ENCODE assay signal across 9 mouse cellular contexts in genomic region chr8:92846684-92847083, GRCm38 (mm10). TPM values are rescaled to one million over a fixed set of nuclear protein-coding genes. Genes with fewer than 3 reads are reported as not detected.
DNase-seq lines count a peak whose midpoint lies in the region; ATAC-seq and TF ChIP-seq lines count a peak whose summit lies in the region.
"Had no signal": no experiment of that assay in that cellular context is flagged by ENCODE, and none has a peak within 500 bp of the region (broad histone marks: within the 10 kb centered on the region; RNA-seq: fewer than 3 reads in every experiment).

No protein-coding gene starts in this region.

- H3K27me3 ChIP-seq in kidney, embryonic 14.5 days (ENCODE audit: control insufficient read depth, insufficient read depth, low read length): no peaks in the 10 kb centered on the region
- H3K27me3 ChIP-seq in Patski: no peaks in the 10 kb centered on the region
- H3K27me3 ChIP-seq in heart, embryonic 13.5 days (replicated peaks): no peaks in the 10 kb centered on the region

- no peak overlapping the region for H3K9ac ChIP-seq in kidney, embryonic 14.5 days (ENCODE audit: low read depth, low read length)
- peak overlapping the region; percentile 50; the same call in 1 of the 2 replicates for H3K9ac ChIP-seq in heart, embryonic 13.5 days

- no peak overlapping the region for H3K4me3 ChIP-seq in kidney, embryonic 14.5 days (ENCODE audit: low read length)
- no peak overlapping the region for H3K4me3 ChIP-seq in heart, embryonic 13.5 days
- H3K4me3 ChIP-seq: erythroblast, embryonic 14.5 days had no signal

- CTCF ChIA-PET in Patski (lab: Charles Lee): interaction anchor here (1.5 to 1.7 kb wide), 2 partner anchors 13 to 21 kb away, joined by 4 read pairs; no protein-coding TSS in a partner anchor

- TF ChIP-seq CTCF in Patski (IDR thresholded peaks at IDR 0.05): no peak

- peak overlapping the region; percentile 78 for H3K27ac ChIP-seq in kidney, embryonic 14.5 days (ENCODE audit: low read depth, low read length)
- peak overlapping the region; percentile 85 for H3K27ac ChIP-seq in heart, embryonic 13.5 days (replicated peaks)

- H3K4me2 ChIP-seq in kidney, embryonic 14.5 days (replicated peaks; ENCODE audit: low read depth, low read length): peak overlapping the region; percentile 21; the same call in 1 of the 2 replicates
- H3K4me2 ChIP-seq in heart, embryonic 13.5 days: peak overlapping the region; percentile 39

- 7% methylated on average over 3 of the region's 3 CpGs for WGBS in kidney, embryonic 14.5 days
- 11% methylated on average over 3 of the region's 3 CpGs for WGBS in heart, embryonic 13.5 days

- no peak for DNase-seq in kidney, postnatal 25 days
- no peak for DNase-seq in Patski (ENCODE audit: low read depth, low spot score)
- peak; percentile 25 for DNase-seq in lung, postnatal 36 days
- no peak for DNase-seq in spleen, adult 12 weeks (ENCODE audit: low spot score)
- DNase-seq in cerebellum, postnatal 14 days: no peak

- POLR2A ChIA-PET in Patski (lab: Charles Lee): interaction anchor here (0.6 to 3.7 kb wide), 3 partner anchors 10 to 26 kb away, joined by 3 to 18 read pairs (median 6); no protein-coding TSS in a partner anchor

- ATAC-seq in kidney, embryonic 14.5 days (ENCODE audit: low FRiP score, low TSS enrichment): peak; percentile 69
- ATAC-seq in Patski: peak; percentile 23
- ATAC-seq in heart, embryonic 13.5 days (ENCODE audit: extremely low read depth, insufficient number of reproducible peaks, low FRiP score, low TSS enrichment): no peak; the same call in 1 of the 2 replicates
- ATAC-seq in megakaryocyte-erythroid progenitor cell, adult 5-6 weeks (replicated peaks; ENCODE audit: low FRiP score, low TSS enrichment, poor library complexity, severe bottlenecking): no peak

- in situ Hi-C loops in Patski (cut with MboI; ENCODE audit: low pct_unique_long_range_greater_than_20kb): loop anchor here (25.0 kb wide), 2 partner anchors 1166 to 1459 kb away; partner anchors contain the start of gene Amfr

- H3K36me3 ChIP-seq in kidney, embryonic 14.5 days (ENCODE audit: control insufficient read depth, insufficient read depth, low read length): peaks cover 19% of the 10 kb centered on the region; the same call in 1 of the 2 replicates
- peaks cover 56% of the 10 kb centered on the region for H3K36me3 ChIP-seq in heart, embryonic 13.5 days

- peaks cover 36% of the 10 kb centered on the region for H3K4me1 ChIP-seq in kidney, embryonic 14.5 days (ENCODE audit: control insufficient read depth, insufficient read depth, low read length)
- H3K4me1 ChIP-seq in heart, embryonic 13.5 days: peaks cover 47% of the 10 kb centered on the region

- H3K9me3 ChIP-seq in kidney, embryonic 14.5 days (ENCODE audit: control insufficient read depth, low read length): no peaks in the 10 kb centered on the region
- H3K9me3 ChIP-seq in heart, embryonic 13.5 days: no peaks in the 10 kb centered on the region

RNA-seq across cellular contexts. Expression of gene Lpcat2, which starts 8.5 kb away (rescaled TPM):
- polyA plus RNA-seq in kidney, embryonic 14.5 days (2014; fragmentation: Nextera tagmentation; extraction: Ambion mirVana): 4.0 and 7.0 TPM in 2 replicates
- 7.9 TPM for polyA plus RNA-seq in Patski (2021)
- polyA plus RNA-seq in heart, embryonic 13.5 days (2015; fragmentation: Nextera tagmentation; extraction: Ambion mirVana): 3.5 and 3.9 TPM in 2 replicates
- total RNA-seq in megakaryocyte-erythroid progenitor cell, adult 5-6 weeks (2014; fragmentation: Nextera tagmentation): 0.42 and 1.4 TPM in 2 replicates
- 3.6 and 4.6 TPM in 2 replicates for total RNA-seq in megakaryocyte-erythroid progenitor cell, adult 5-6 weeks (2017)

RNA-seq across cellular contexts. Expression of gene Mmp2, which starts 19.6 kb away (rescaled TPM):
- 131 and 162 TPM in 2 replicates for polyA plus RNA-seq in kidney, embryonic 14.5 days (2014; fragmentation: Nextera tagmentation; extraction: Ambion mirVana)
- 40.5 TPM for polyA plus RNA-seq in Patski (2021)
- 109 and 112 TPM in 2 replicates for polyA plus RNA-seq in heart, embryonic 13.5 days (2015; fragmentation: Nextera tagmentation; extraction: Ambion mirVana)
- total RNA-seq in megakaryocyte-erythroid progenitor cell, adult 5-6 weeks (2014; fragmentation: Nextera tagmentation): not detected in 2 replicates
- total RNA-seq in megakaryocyte-erythroid progenitor cell, adult 5-6 weeks (2017): 3.1 TPM in 1 of 2 replicates, not detected in the other
- polyA plus RNA-seq: erythroblast, embryonic 14.5 days had no signal

RNA-seq across cellular contexts. Expression of gene Capns2, which starts 54.5 kb away (rescaled TPM):
- polyA plus RNA-seq in kidney, embryonic 14.5 days (2014; fragmentation: Nextera tagmentation; extraction: Ambion mirVana): 0.20 and 0.72 TPM in 2 replicates
- 0.08 TPM for polyA plus RNA-seq in Patski (2021)
- 0.29 TPM in 1 of 2 replicates, not detected in the other for polyA plus RNA-seq in heart, embryonic 13.5 days (2015; fragmentation: Nextera tagmentation; extraction: Ambion mirVana)
- not detected in 2 replicates for total RNA-seq in megakaryocyte-erythroid progenitor cell, adult 5-6 weeks (2014; fragmentation: Nextera tagmentation)
- not detected in 2 replicates for total RNA-seq in megakaryocyte-erythroid progenitor cell, adult 5-6 weeks (2017)
- polyA plus RNA-seq: erythroblast, embryonic 14.5 days had no signal

Comparison
In these comparisons a context has a peak if more than half of its experiments do, and no peak if none do; other contexts are left out.
1. ATAC-seq: peak in kidney, embryonic 14.5 days (single experiment) and Patski (single experiment); none in heart, embryonic 13.5 days (single experiment) and megakaryocyte-erythroid progenitor cell, adult 5-6 weeks (single experiment).